Mouse (Mus musculus) bone marrow macrophage, adult 2 months (primary cell): Measurements from ENCODE around the gene Scpep1.

Experiments used
- CTCF ChIP-seq: IDR thresholded peaks from 2 replicates; pipeline ENCODE4 v1.5.1; 2012; ENCODE audit warnings: low read depth, mild to moderate bottlenecking, low read length, moderate library complexity
- POLR2A ChIP-seq: IDR thresholded peaks from 2 replicates; pipeline ENCODE4 v1.6.1; 2012; ENCODE audit warnings: mild to moderate bottlenecking, low read depth, low read length, borderline replicate concordance

GRCm38 (mm10) chr11:88884376-88885065 lies 70.7 kb downstream of the Scpep1 start:
- TF ChIP-seq CTCF (no peak), POLR2A (no peak)
